Mouse (Mus musculus) urinary bladder, adult 18-20 months (tissue): Measurements from ENCODE around the gene Adgrb3.
"Not testable (repeated sequence)": the region's sequence is repeated elsewhere in the genome, so short reads cannot be mapped to it uniquely, and the experiment has no call there.

Experiments
- DNase-seq, 2 experiments: peaks; one replicate each; pipeline ENCODE4 v3.0.0; 2022; ENCODE audit warnings: low spot score in 2 of 2, mixed read lengths in 2 of 2

Adgrb3 gene

GRCm38 (mm10) chr1:25510321-25511055 is 319.0 kb downstream of the Adgrb3 start:
- DNase-seq, result no peak

DNA sequence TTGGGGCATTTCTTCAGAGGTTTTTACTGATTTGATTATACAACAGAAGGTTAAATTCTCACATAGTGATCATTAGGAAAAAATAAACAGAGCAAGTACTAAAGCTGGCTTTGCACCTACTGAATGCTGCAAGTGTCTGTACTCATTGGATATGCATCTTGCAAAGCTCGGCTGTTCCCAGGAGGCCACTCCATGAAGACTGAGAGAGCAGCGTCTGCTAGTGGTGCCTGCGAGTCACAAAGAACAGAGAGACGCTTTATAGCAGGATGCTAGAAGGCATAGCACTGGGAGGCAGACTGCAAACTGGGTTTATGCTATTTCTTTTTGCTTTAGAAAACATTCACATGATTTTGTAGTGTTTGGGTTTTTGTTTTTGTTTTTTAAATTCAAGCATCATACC is 325.2 kb downstream of the Adgrb3 start:
- no peak for DNase-seq

DNA sequence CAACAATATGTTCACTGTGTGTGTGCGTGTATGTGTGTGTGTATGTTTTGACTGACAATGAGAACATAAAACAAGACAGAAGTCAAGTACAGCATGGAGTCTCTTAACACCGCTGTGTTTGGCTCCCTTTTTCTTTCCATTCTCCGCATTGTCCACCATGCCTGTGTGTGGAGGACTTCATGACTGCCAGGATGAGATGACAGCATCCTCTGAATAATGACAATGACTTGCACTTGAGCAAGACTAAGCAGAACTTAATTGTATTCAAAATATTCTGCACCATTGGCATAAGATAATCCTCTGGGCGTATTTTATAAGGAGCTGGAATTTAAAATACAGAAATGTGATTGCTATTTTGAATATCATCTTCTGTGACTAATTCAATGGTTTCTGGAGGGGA is 326.0 kb downstream of the Adgrb3 start:
- no peak for DNase-seq

- no peak for DNase-seq
These were observed 334.1 kb downstream of the Adgrb3 start for GRCm38 (mm10) chr1:25495202-25495914.

DNA sequence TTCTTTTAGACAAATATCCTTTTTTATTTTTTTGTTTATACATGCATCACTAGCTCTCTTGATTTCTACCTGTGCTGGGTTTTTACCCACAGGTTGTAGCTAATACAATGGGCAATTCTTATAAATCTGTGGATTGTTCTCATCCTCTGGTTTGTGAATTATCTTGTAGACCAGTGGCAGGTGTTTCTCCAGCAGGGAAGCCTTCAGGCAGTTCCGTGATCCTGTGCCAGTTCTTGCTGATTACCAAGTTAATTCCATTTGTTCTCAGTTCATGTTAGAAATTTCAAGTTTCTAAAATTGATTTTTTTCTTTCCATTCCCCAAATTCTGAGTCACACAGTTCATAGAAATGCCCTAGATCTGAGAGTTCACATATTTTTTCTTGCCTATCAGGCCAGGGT is 338.0 kb downstream of the Adgrb3 start:
- no peak for DNase-seq

GRCm38 (mm10) chr1:25490174-25490573 is 339.3 kb downstream of the Adgrb3 start:
- no peak for DNase-seq

DNA sequence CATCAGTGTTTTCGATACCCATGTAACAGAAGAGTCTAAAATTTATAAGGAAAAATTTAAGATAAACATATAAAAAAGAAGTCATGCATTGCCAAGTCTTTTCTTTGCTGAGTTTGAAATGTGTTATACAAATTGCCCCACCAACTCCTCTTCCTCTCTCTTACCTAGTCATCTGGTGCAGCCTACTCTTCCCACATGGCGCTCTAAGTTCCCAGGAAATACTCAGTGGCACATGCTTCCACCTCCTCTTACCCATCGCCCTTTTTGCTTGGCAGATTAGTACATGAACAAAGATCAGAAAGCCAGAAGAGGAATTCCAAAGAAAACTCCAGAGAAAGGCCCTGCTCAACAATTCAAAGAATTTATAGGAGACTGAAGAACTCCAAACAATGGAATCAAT is 353.8 kb downstream of the Adgrb3 start:
- DNase-seq, result no peak

DNA sequence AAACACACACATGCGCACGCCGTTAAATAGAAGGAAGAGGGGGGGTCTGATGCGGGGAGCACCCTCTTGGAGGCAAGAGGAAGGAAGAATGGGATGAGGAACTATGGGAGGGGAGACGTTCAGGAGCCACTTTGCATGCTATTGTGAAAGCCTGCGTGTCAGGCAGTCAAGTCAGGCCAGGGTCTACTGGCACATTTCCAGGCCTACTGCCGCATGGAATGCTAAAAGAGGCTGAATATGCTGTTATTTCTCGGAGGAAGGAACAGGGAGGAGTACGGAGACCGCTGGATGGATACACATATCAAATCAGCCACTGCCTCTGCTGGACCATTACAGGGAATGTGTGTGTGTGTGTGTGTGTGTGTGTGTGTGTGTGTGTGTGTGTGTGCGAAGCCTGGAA is 355.0 kb downstream of the Adgrb3 start:
- DNase-seq, result no peak

GRCm38 (mm10) chr1:25471612-25472011 is 357.9 kb downstream of the Adgrb3 start:
- DNase-seq, result not testable (repeated sequence)

- DNase-seq, result no peak
These were observed 366.9 kb downstream of the Adgrb3 start for GRCm38 (mm10) chr1:25462612-25463011.

DNA sequence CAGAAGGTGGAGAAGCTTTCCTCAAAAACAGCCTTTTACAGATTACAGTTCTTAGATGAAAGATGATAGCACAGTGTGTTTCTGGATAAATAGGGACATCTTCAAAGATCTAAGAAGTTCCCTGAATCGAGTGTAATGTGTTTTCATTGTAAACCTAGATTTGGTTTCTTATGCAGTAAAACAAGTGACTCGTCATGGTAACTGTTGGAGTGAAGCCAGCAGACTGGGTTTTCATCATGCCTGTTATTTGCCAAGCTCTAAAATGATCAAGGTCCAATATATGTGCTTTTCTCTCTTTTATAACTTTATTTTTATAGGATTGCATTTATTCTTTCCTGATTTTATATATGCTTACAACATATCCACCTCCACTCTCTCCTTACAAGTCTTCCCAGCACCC is 394.0 kb downstream of the Adgrb3 start:
- DNase-seq, result no peak

DNA sequence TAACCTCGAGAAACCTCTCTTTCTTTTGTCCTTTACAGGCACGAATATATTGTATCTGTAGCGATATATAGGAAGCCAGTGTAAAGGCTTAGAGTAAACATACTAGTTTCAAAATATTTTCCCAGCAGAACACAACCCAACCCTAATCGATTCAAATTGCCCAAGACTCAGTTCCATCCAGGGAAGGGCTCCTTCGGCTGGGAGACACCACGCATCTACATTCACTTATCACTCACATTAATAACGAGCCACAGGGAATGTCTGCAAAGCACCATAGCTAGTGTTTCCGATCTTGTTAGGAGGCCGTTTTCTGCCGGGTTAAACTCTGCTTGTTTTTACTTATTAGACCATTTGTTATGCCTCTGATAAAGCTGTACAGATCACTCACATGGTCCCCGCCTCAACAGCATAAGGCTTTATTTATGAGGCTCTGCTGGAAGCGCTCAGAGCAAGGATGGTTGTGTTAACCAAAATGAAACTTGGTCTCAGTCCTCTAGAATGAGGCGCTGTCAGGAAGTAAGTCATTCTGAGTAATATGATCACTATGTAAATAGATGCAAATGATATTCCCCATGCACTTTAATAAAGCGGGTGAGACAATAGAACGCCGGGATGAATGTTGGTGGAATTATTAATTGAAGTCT is 399.2 kb downstream of the Adgrb3 start:
- no peak for DNase-seq

GRCm38 (mm10) chr1:25420701-25421100 is 408.8 kb downstream of the Adgrb3 start:
- DNase-seq, result no peak

DNA sequence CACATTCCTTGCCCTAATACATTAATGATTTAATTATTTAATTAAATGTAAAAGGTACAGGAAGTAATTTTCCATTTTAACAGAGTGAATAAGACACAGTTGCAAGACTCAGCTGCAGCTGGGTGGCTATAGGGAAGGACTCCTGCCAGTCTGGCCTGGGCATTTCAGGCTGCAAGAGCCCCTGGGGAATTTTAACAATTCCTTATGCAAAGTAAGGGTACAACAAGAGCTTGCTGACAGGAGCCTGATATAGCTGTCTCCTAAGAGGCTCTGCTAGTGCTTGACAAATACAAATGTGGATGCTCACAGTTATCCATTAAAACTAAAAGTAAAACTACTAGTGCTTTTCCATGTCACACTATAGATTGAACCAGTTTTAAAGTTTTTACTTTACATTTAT is 410.1 kb downstream of the Adgrb3 start:
- DNase-seq, result no peak

DNA sequence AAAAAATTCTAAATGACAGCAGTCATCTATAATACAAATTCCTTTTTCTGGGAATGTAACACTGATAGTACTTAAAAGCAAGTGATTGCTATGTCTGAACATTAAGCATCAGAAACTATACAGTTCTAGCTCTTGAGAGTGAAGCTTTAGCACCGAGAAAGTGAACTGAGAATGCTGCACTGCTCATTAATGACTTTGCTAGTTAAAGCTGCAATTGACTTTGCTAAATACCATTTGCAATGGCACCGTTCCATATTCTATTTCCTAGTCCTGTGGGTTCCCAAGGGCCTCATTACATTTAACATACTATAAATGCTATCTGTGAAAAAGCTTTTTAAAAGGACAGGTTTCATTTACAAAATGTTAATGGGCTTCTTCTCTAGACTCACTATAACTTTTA is 414.4 kb downstream of the Adgrb3 start:
- no peak for DNase-seq

GRCm38 (mm10) chr1:25364186-25364585 is 465.3 kb downstream of the Adgrb3 start:
- no peak for DNase-seq

DNA sequence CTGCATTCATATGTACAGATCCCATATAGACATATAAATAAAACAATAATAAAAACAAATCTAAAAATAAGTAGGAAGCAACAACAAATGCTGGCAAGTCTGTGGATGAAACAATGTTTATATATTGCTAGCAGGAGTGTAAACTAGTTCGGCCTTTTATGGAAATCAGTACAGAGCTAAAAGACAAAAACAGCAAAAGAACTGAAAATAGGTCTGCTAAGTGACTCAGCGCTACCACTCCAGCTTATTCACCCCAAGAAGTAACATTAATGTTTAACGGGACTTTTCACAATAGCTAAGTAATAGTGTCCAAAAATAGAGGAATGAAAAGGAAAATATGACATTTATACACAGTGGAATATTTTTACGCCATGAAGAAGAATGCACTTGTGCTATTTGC is 471.0 kb downstream of the Adgrb3 start:
- DNase-seq, result no peak

GRCm38 (mm10) chr1:25355486-25355885 is 474.0 kb downstream of the Adgrb3 start:
- no peak for DNase-seq

DNA sequence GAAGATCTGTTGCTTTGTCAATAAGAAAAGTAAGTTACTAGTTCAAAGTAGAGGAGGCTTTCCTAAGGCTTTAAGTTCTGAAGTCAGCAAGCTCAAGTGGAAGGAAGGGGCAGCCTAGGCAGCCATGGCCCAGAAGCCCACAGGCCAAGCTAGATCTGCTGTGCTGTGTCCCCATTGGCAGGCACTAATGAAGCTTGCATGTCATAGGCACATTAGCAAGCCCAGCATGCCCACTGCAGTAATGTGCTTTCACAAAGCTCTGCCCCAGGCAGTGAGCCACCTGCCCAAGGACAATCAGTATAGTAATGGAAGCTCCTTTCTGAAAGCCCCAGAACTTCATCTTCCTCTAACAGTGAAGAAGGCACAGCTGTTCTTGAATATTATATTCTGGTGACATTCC is 484.6 kb downstream of the Adgrb3 start:
- no peak for DNase-seq

DNA sequence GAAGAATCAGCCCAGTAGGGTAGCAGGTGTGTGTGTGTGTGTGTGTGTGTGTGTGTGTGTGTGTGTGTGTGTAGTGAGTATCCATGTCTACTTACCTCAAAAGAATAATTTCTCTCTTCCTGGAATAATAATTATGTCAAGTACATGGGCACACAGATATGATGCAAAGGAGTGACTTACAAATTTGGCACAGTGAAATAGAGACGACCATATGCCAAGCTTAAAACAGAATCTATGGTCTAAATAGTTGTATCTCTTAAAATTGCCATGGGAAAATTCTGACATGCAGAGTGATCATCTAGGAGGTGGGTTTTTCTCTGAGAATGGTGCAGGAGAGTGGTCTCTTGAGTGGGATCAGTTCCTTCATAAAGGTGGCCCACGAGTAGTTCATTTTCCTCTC is 504.1 kb downstream of the Adgrb3 start:
- no peak for DNase-seq

DNA sequence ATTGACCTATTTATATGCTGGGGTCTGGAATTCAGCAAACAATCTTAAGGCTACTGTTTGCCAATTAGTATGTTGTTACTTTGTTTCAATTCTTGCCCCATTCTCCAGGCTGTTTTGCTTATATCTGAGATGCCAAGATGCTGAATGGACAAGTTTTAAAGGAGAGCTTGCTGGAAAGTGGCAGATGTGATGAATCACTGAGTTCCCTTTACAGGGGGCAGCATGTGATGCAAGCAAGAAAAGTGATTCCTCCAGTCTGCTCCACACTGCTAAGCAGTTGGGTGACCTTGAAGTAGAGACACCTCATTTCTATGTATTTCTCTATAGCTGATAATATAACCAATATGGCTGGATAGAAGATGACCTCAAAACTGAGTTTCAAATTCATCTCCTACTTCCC is 512.4 kb downstream of the Adgrb3 start:
- no peak for DNase-seq

- DNase-seq, result no peak
These were observed 517.2 kb downstream of the Adgrb3 start for GRCm38 (mm10) chr1:25312344-25312743.

- no peak for DNase-seq
These were observed 519.4 kb downstream of the Adgrb3 start for GRCm38 (mm10) chr1:25310066-25310465.
